Mouse (Mus musculus): ENCODE results near the gene Lrp6. TPM values are rescaled to one million over a fixed set of nuclear protein-coding genes. Genes with fewer than 3 reads are reported as not detected.

Gene Lrp6
- polyA plus RNA-seq, 1 experiment = 5.0 TPM

DNA sequence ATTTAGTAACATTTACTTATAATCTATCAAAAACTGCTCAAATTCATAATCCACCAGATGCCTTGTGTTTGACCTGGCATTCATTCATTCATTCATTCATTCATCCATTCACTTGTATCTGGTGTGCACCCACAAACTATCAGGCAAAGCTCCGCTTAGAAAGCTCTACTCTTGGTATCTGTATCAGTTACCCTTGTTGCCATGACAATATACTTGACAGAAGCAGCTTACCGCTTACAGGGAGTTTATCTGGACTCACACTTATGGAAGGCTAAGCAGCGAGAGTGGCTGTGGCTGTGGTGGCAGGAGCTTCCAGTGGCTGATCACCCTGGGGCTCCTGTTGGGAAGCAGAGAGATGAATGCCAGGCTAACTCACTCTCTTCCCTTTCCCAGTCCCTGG lies 148.9 kb downstream of the Lrp6 start:
- TF ChIP-seq FLI1 (IDR thresholded peaks at IDR 0.05; ENCODE audit: low read length) (no peak), GATA1 (IDR thresholded peaks at IDR 0.05; ENCODE audit: borderline replicate concordance, low read length) (no peak)
- Histone ChIP-seq H3K27me3 (replicated peaks) (peaks cover 11% of the 10 kb centered on the region), H3K9me3 (no peaks in the 10 kb centered on the region)

DNA sequence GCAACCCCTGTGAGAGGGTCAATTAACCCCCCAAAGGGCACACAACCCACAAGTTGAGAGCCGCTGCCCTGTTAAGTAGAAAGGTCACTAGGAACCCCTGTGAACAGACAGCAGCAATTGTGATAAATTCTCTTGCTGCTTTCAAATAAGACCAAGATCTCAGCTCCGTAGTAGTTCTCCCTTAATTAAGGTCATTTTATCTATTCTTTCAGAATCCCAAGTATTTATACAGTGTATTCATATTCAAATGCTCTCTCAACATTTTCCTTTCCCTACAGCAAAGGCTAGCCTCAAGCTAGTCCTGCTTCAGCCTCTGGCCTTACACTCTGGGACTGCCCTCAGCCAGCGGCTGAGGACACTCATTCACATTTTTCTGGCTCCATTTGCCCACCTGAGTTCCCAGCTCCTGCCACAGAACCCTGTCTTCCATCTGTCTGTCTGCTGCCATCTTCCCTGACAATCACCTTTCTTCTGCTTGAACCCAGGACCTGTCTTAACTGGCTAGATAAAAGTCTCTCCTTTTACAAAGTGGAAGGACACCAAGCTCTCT lies 150.1 kb downstream of the Lrp6 start:
- Histone ChIP-seq H3K4me1 (peaks cover 13% of the 10 kb centered on the region), H3K36me3 (replicated peaks; ENCODE audit: low read length) (no peaks in the 10 kb centered on the region), H3K4me3 (replicated peaks) (no peak overlapping the region), H3K27me3 (replicated peaks) (peaks cover 11% of the 10 kb centered on the region), H3K9me3 (no peaks in the 10 kb centered on the region)
- no peak for TF ChIP-seq GATA1 (IDR thresholded peaks at IDR 0.05; ENCODE audit: borderline replicate concordance, low read length)
- TF ChIP-seq FLI1 (IDR thresholded peaks at IDR 0.05; ENCODE audit: low read length) = no peak

More for the DNA sequence above, 148.9 kb downstream of the Lrp6 start:
- Histone ChIP-seq H3K4me3 (replicated peaks) (no peak overlapping the region), H3K4me1 (peaks cover 13% of the 10 kb centered on the region), H3K36me3 (replicated peaks; ENCODE audit: low read length) (no peaks in the 10 kb centered on the region)

DNA sequence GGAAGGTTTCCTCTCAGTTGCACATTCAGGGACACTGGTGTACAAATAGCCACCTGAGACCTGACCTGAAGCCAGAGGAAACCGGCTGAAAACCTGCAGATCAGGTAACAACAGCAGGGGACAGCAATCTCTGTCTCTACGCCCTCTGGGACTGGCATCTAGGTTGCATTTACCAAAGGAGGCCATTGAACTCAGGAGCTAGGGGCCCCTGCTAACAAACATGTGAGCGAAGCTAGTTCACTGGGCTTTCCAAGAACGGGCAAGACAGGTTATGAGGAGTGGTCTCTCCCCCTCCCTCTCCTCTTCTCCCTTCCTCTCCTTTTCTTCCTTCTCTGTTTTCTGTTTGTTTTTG lies 152.3 kb downstream of the Lrp6 start:
- Histone ChIP-seq H3K9me3 (no peaks in the 10 kb centered on the region), H3K27me3 (replicated peaks) (peaks cover 11% of the 10 kb centered on the region), H3K4me3 (replicated peaks) (peak overlapping the region; percentile 83), H3K4me1 (peaks cover 13% of the 10 kb centered on the region), H3K36me3 (replicated peaks; ENCODE audit: low read length) (no peaks in the 10 kb centered on the region)
- TF ChIP-seq FLI1 (IDR thresholded peaks at IDR 0.05; ENCODE audit: low read length) = no peak
- TF ChIP-seq GATA1 (IDR thresholded peaks at IDR 0.05; ENCODE audit: borderline replicate concordance, low read length) = no peak

DNA sequence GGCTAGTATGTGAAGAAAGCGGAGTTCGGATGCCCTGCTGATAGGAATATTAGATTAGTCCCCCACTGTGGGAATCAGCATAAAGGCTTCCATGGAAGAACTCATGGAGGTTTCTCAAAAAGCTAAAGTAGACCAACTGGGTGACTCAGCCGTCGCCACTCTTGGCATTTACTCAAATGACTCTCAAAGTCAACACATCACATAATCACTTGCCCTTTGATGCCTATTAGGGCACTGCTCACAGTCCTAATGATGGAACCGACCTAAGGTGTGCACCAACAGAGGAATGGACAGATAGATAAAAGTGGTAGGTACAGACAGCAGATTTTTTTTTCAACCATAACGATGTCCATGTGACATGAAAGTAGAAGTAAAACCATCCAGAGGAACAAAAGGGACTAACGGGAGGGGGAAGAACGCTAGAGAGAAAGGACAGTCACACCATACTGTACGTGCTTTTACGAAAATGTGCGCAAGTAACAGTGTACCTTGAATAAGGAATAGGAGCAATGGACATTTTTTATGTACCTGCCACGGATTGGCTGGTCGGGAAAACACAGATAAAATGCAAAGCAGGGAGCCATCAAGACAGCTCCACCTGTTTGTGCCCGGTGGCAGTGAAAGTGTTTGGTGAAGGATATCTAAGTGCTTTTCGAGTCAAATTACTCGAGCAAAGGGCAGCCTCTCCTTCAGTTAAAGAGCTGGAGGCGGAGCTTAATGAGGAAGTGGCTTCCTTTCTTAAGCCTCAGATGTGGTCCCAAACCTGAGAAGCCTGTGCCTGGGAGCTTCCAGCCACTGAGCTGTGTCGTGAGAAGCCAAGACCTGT lies 152.8 kb downstream of the Lrp6 start:
- peaks cover 11% of the 10 kb centered on the region for H3K27me3 ChIP-seq (replicated peaks)
- no peaks in the 10 kb centered on the region for H3K9me3 ChIP-seq
- no peaks in the 10 kb centered on the region for H3K36me3 ChIP-seq (replicated peaks; ENCODE audit: low read length)
- TF ChIP-seq GATA1 (IDR thresholded peaks at IDR 0.05; ENCODE audit: borderline replicate concordance, low read length) (no peak), FLI1 (IDR thresholded peaks at IDR 0.05; ENCODE audit: low read length) (no peak)
- peaks cover 13% of the 10 kb centered on the region for H3K4me1 ChIP-seq
- H3K4me3 ChIP-seq (replicated peaks) = peak overlapping the region; percentile 83

DNA sequence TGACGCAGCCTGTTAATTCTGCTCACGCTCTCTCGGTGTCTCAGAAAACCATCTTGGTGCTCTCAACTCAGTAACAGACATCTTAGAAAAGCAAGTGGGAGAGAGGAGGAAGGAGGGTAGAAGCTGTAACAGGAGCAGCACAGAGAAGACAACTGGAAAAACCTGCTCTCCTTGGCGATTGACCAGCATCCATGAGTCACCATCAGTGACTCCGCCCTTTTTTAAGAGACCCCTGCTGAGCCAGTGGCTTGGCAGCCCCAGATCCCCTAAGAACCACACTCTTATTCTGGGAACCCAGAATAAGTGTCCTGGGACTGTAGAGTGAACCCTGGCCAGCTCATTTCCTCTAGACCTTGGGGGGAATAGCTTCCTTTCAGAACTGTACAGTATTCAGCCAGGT lies 159.5 kb downstream of the Lrp6 start:
- peaks cover 8% of the 10 kb centered on the region for H3K4me1 ChIP-seq
- H3K4me3 ChIP-seq (replicated peaks) = no peak overlapping the region
- H3K9me3 ChIP-seq = no peaks in the 10 kb centered on the region
- H3K36me3 ChIP-seq (replicated peaks; ENCODE audit: low read length) = no peaks in the 10 kb centered on the region
- TF ChIP-seq FLI1 (IDR thresholded peaks at IDR 0.05; ENCODE audit: low read length) (no peak), GATA1 (IDR thresholded peaks at IDR 0.05; ENCODE audit: borderline replicate concordance, low read length) (no peak)
- peaks cover 12% of the 10 kb centered on the region for H3K27me3 ChIP-seq (replicated peaks)

DNA sequence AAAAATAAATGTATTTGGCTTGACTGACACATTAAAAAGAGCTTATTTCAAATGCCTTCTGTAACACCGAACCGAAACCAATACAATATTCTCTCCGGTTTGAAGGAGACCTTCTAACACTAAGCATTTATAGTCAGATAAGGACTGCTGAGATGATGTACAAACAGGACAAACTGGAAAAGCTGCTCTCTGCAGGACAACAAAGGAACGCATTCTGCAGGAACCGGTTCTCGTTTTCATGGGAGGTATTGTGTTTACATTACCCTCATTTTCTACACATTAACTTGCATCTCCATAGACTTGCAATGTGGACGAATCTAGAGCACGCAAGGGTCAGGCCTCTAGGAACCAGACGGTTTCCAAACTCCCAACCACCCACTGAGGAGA lies 163.1 kb downstream of the Lrp6 start:
- Histone ChIP-seq H3K4me3 (replicated peaks) (no peak overlapping the region), H3K36me3 (replicated peaks; ENCODE audit: low read length) (no peaks in the 10 kb centered on the region), H3K27me3 (replicated peaks) (peaks cover 20% of the 10 kb centered on the region), H3K4me1 (peaks cover 8% of the 10 kb centered on the region), H3K9me3 (no peaks in the 10 kb centered on the region)
- TF ChIP-seq GATA1 (IDR thresholded peaks at IDR 0.05; ENCODE audit: borderline replicate concordance, low read length) (no peak), FLI1 (IDR thresholded peaks at IDR 0.05; ENCODE audit: low read length) (no peak)

DNA sequence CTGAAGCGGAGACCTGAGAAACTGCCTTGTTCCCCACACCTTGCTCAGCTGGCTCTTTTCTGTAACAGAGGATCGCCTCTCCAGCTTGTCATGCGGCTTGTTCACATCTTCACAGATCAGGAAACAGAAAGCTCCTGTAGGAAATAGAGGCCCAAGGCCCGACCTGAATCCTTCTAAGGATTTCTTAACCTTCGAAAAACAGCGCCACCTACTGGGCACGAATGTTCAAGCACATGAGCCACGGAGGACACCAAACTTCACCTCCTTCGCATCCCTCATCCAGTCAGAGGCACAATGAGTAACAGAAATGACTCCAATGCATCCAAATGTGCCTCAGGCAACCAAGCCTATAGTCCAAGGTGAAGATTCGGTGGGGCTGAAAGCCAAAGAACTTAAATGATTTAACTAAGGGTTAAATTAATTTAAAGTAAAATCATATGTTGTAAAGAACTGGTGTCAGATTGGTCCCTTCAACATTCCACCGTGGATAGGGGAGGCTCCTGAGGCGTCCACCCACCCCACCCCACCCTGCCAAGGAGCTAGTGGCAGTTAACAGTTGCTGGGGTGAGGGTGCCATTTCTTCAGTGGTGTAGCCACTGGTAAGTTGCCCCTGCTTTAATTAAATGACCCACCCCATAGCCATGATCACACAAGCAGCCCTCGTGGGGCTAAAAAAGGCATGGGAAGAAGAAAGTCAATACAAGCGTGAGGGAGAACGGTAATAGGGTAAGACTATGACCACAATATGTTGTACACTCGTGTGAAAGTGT lies 163.7 kb downstream of the Lrp6 start:
- Histone ChIP-seq H3K9me3 (0 out of 2 replicates have a peak, but pooled peaks cover 1% of the 10 kb centered on the region), H3K4me1 (peaks cover 8% of the 10 kb centered on the region), H3K27me3 (replicated peaks) (peaks cover 20% of the 10 kb centered on the region), H3K4me3 (replicated peaks) (peak overlapping the region; percentile 21), H3K36me3 (replicated peaks; ENCODE audit: low read length) (no peaks in the 10 kb centered on the region)
- no peak for TF ChIP-seq GATA1 (IDR thresholded peaks at IDR 0.05; ENCODE audit: borderline replicate concordance, low read length)
- no peak for TF ChIP-seq FLI1 (IDR thresholded peaks at IDR 0.05; ENCODE audit: low read length)

Other genes starting within 250 kb of the Lrp6 start
- not detected in 2 replicates for gene Bcl2l14, start 170.6 kb downstream of the Lrp6 start, polyA plus RNA-seq (2012; ENCODE audit: insufficient read depth, low replicate concordance)
- not detected in 2 replicates for gene Mansc1, start 65.5 kb upstream of the Lrp6 start, polyA plus RNA-seq (2012; ENCODE audit: insufficient read depth, low replicate concordance)
- 15.7 and 33.1 TPM in 2 replicates for gene Borcs5, start 72.5 kb upstream of the Lrp6 start, polyA plus RNA-seq (2012; ENCODE audit: insufficient read depth, low replicate concordance)
- gene Dusp16, start 225.7 kb upstream of the Lrp6 start, polyA plus RNA-seq (2012; ENCODE audit: insufficient read depth, low replicate concordance) = 0.63 and 1.0 TPM in 2 replicates

Measured in megakaryocyte, embryonic 14.5 days (primary cell).